ENCODE assay signal across 8 mouse cellular contexts in genomic region chr15:65701510-65701909, GRCm38 (mm10).
DNase-seq lines count a peak whose midpoint lies in the region; ATAC-seq and TF ChIP-seq lines count a peak whose summit lies in the region.

No protein-coding gene starts in this region.

- 7% methylated on average over 1 of the region's 1 CpGs for WGBS in hindbrain, postnatal 0 days
- 11% methylated on average over 1 of the region's 1 CpGs for WGBS in heart, embryonic 10.5 days

- no peak overlapping the region for H3K27ac ChIP-seq in hindbrain, postnatal 0 days
- no peak overlapping the region for H3K27ac ChIP-seq in heart, embryonic 10.5 days

- H3K4me3 ChIP-seq in hindbrain, postnatal 0 days (ENCODE audit: low read length), result no peak overlapping the region
- no peak overlapping the region for H3K4me3 ChIP-seq in heart, embryonic 10.5 days

- no peaks in the 10 kb centered on the region for H3K4me1 ChIP-seq in hindbrain, postnatal 0 days (ENCODE audit: insufficient read depth, low read length)
- H3K4me1 ChIP-seq in heart, embryonic 10.5 days, result peaks cover 9% of the 10 kb centered on the region; the same call in 1 of the 2 replicates

- H3K27me3 ChIP-seq in hindbrain, postnatal 0 days (ENCODE audit: insufficient read depth, low read length), result no peaks in the 10 kb centered on the region
- no peaks in the 10 kb centered on the region for H3K27me3 ChIP-seq in heart, embryonic 10.5 days (ENCODE audit: insufficient read depth, poor library complexity, severe bottlenecking)

- no peaks in the 10 kb centered on the region for H3K36me3 ChIP-seq in hindbrain, postnatal 0 days (ENCODE audit: insufficient read depth, low read length)
- H3K36me3 ChIP-seq in heart, embryonic 10.5 days, result no peaks in the 10 kb centered on the region

- peak; percentile 4 for DNase-seq in kidney, postnatal 14 days
- DNase-seq in kidney, adult 18-20 months, result no peak
- DNase-seq in ES-CJ7 (ENCODE audit: low read depth, low spot score), result peak; percentile 16
- DNase-seq in brain, adult 2 months (ENCODE audit: low read depth, low spot score), result peak; percentile 78
- DNase-seq in hindbrain, postnatal 0 days (ENCODE audit: low spot score), result peak; percentile 81
- no peak for DNase-seq in testis, postnatal 10 days (ENCODE audit: low spot score)
- no peak for DNase-seq in urinary bladder, adult 18-20 months (ENCODE audit: low spot score in 2 of 2)
- DNase-seq in heart, embryonic 10.5 days (ENCODE audit: low spot score), result no peak

- H3K9ac ChIP-seq in hindbrain, postnatal 0 days (replicated peaks; ENCODE audit: low read length), result no peak overlapping the region

- TF ChIP-seq CTCF in hindbrain, postnatal 0 days (IDR thresholded peaks at IDR 0.05; ENCODE audit: low read depth), result peak; percentile 77

- H3K4me2 ChIP-seq in hindbrain, postnatal 0 days (ENCODE audit: low read depth, low read length), result no peak overlapping the region

- no peak for ATAC-seq in hindbrain, postnatal 0 days

- H3K9me3 ChIP-seq in hindbrain, postnatal 0 days (ENCODE audit: low read length), result no peaks in the 10 kb centered on the region
- no peaks in the 10 kb centered on the region for H3K9me3 ChIP-seq in heart, embryonic 10.5 days

Comparison
In these comparisons a context has a peak if more than half of its experiments do, and no peak if none do; other contexts are left out.
1. DNase-seq: peak in kidney, postnatal 14 days (single experiment), ES-CJ7 (single experiment), brain, adult 2 months (single experiment) and hindbrain, postnatal 0 days (single experiment); none in kidney, adult 18-20 months (single experiment), testis, postnatal 10 days (single experiment), urinary bladder, adult 18-20 months (0 of 2) and heart, embryonic 10.5 days (single experiment).